Mouse (Mus musculus) heart, embryonic 14.5 days (tissue): ENCODE results near the gene Gm44596. TPM values are rescaled to one million over a fixed set of nuclear protein-coding genes. Genes with fewer than 3 reads are reported as not detected.
"Not testable (repeated sequence)": the region's sequence is repeated elsewhere in the genome, so short reads cannot be mapped to it uniquely, and the experiment has no call there.

Experiments used
- ATAC-seq: fragments of 200-750 bp; cut with Nextera tagmentation; 2 replicates; pipeline ENCODE4 v1.8.0; 2017; ENCODE audit warnings: low read depth, moderate TSS enrichment; ENCODE audit not compliant: insufficient number of reproducible peaks, insufficient read depth, low FRiP score
- H3K27ac ChIP-seq, 2 experiments: fragments of 200-500 bp in 1 of 2; fragments of 300-500 bp in 1 of 2; sonication (generic) in 1 of 2; replicated peaks in 1 of 2; 2 replicates each; pipeline ENCODE4 v1.5.1; 2012 to 2014; ENCODE audit warnings: low read depth in 2 of 2, low read length in 2 of 2, control low read depth in 1 of 2, mild to moderate bottlenecking in 1 of 2, mixed read lengths in 1 of 2; ENCODE audit not compliant: control insufficient read depth in 1 of 2, insufficient read depth in 1 of 2
- H3K27me3 ChIP-seq: fragments of 300-500 bp; sonication (generic); 2 replicates; pipeline ENCODE4 v1.6.1; 2014; ENCODE audit warnings: mild to moderate bottlenecking, low read length, control low read depth; ENCODE audit not compliant: control insufficient read depth, insufficient read depth
- H3K36me3 ChIP-seq: fragments of 300-500 bp; sonication (generic); 2 replicates; pipeline ENCODE4 v1.6.1; 2014; ENCODE audit warnings: mild to moderate bottlenecking, control low read depth, low read length, mixed read lengths; ENCODE audit not compliant: control insufficient read depth, insufficient read depth
- H3K4me1 ChIP-seq, 2 experiments: fragments of 200-500 bp in 1 of 2; fragments of 300-500 bp in 1 of 2; sonication (generic) in 1 of 2; 2 replicates each; pipeline ENCODE4 v1.6.1; 2012 to 2014; ENCODE audit warnings: low read length in 2 of 2, control low read depth in 1 of 2, mixed read lengths in 1 of 2; ENCODE audit not compliant: control insufficient read depth in 2 of 2, insufficient read depth in 2 of 2
- H3K4me2 ChIP-seq: fragments of 300-500 bp; sonication (generic); 2 replicates; pipeline ENCODE4 v1.6.1; 2014; ENCODE audit warnings: mild to moderate bottlenecking, low read length
- H3K4me3 ChIP-seq, 2 experiments: fragments of 200-500 bp in 1 of 2; fragments of 300-500 bp in 1 of 2; sonication (generic) in 1 of 2; 2 replicates each; pipeline ENCODE4 v1.5.1; 2012 to 2014; ENCODE audit warnings: low read length in 2 of 2, mild to moderate bottlenecking in 2 of 2, control low read depth in 1 of 2, low read depth in 1 of 2, moderate library complexity in 1 of 2; ENCODE audit not compliant: control insufficient read depth in 1 of 2, insufficient read depth in 1 of 2
- H3K9ac ChIP-seq: fragments of 300-500 bp; sonication (generic); 2 replicates; pipeline ENCODE4 v1.6.1; 2014; ENCODE audit warnings: mild to moderate bottlenecking, low read length
- H3K9me3 ChIP-seq: fragments of 300-500 bp; sonication (generic); 2 replicates; pipeline ENCODE4 v1.6.1; 2016; ENCODE audit warnings: low read length, control low read depth; ENCODE audit not compliant: control insufficient read depth
- WGBS: fragments of 180-500 bp; shearing (Covaris S2); extraction: QIAGEN DNeasy Blood & Tissue Kit; methylation state at CpG from one replicate; pipeline ENCODE4 v1.1.7; 2014; 5-methylcytosine and 5-hydroxymethylcytosine counted together
- polyA plus RNA-seq: library from polyadenylated mRNA; unstranded; fragments of >200 nt; fragmentation: Nextera tagmentation; extraction: Ambion mirVana; gene quantifications from 2 replicates; pipeline ENCODE4 v1.2.1, GENCODE M21; 2014

Gene Gm44596
- polyA plus RNA-seq, 1 experiment from 2014 or later = not detected

DNA sequence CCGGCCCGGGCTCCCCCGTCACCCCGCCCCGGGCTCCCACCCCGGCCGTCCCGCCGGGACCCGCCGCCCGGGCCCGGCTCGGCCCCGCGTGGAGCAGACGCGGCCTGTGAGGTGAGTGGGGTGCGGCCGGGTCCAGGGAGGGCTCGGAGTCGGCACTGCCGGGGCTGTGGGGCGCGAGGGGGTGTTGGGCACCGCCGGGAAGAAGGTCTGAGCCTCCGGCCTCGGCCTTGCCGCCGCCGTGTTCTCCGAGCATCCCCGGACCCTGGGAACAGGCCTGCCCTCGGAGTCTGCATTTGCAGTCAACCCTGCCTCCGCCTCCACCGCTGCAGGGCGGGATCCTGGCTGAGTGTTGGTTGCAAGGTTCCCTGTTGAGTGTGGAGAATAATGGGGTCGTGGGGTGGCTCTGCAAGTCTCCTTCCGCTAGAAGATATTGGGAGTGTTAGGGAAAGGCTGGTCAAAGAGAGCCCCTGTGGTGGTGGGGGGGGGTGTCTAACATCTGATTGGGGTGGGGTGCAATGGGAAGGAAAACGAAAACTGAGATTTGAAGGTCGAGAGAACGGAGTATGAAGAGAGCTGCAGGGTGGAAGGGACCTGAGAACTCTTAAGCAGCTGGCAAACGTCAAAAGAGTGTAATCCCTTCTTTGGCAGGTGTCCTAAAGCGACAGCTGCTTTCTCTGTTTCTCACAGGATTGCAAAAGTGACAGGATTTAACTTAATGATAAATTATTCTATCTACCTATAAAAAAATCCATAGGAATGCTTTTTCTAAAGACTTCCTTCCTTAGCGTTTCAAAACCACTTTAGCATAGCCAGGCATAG lies 12.1 kb upstream of the Gm44596 start:
- peaks cover 3 to 22% of the 10 kb centered on the region in 2 experiments for H3K4me1 ChIP-seq
- H3K27ac ChIP-seq = peak overlapping the region; percentile 87 to 92
- H3K36me3 ChIP-seq = peaks cover 32% of the 10 kb centered on the region
- H3K9me3 ChIP-seq = no peaks in the 10 kb centered on the region
- peak overlapping the region; percentile 88 for H3K4me2 ChIP-seq
- WGBS = under 1% methylated on average over 42 of the region's 46 CpGs
- peak overlapping the region; percentile 68 to 93 for H3K4me3 ChIP-seq
- H3K27me3 ChIP-seq = no peaks in the 10 kb centered on the region
- ATAC-seq = 0 out of 2 replicates have a peak, but pooled peaks have one; percentile 1
- peak overlapping the region; percentile 92 for H3K9ac ChIP-seq

DNA sequence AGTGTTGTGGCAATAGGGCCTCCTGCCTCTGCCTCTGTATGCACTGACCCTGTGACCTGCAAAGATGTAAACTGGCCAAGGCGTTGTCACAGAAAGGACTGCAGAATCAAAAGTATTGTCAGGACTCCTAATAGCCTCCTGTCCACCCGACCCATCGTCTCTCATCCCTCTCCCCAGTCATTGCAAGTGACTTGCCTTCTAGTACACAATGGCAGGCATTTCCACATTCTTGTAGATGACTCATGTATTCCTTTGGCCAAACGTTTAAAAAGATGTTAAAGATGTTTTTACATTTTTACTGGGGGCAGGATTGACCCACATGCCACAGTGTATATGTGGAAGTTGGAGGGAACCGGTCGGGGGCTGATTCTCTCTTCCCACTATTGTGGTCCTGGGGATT lies 10.6 kb upstream of the Gm44596 start:
- peaks cover 3 to 22% of the 10 kb centered on the region in 2 experiments for H3K4me1 ChIP-seq
- H3K27me3 ChIP-seq = no peaks in the 10 kb centered on the region
- peaks cover 38% of the 10 kb centered on the region for H3K36me3 ChIP-seq
- no peak overlapping the region for H3K27ac ChIP-seq
- no peak overlapping the region for H3K4me3 ChIP-seq
- no peak for ATAC-seq
- H3K9me3 ChIP-seq = no peaks in the 10 kb centered on the region
- 73% methylated on average over 6 of the region's 6 CpGs for WGBS
- no peak overlapping the region for H3K9ac ChIP-seq
- H3K4me2 ChIP-seq = no peak overlapping the region; the same call in 1 of the 2 replicates

DNA sequence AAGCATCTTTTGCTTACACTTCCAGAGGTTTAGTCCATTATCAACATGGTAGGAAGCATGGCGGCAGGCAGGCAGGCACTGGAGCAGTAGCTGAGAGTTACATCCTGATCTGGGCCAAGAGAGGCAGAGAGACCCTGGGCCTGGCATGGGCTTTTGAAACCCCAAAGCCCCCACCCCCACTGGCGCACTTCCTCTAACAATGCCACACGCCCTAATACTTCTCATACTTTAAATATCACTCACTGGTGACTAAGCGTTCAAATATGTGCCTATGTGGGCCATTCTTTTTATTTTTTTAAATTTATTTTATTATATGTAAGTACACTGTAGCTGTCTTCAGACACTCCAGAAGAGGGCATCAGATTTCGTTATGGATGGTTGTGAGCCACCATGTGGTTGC lies 8.8 kb upstream of the Gm44596 start:
- Histone ChIP-seq H3K4me3 (no peak overlapping the region), H3K9ac (no peak overlapping the region), H3K27me3 (no peaks in the 10 kb centered on the region), H3K4me1 (peaks cover 0 to 15% of the 10 kb centered on the region in 2 experiments), H3K9me3 (no peaks in the 10 kb centered on the region), H3K4me2 (no peak overlapping the region), H3K27ac (no peak overlapping the region), H3K36me3 (peaks cover 56% of the 10 kb centered on the region)
- no peak for ATAC-seq
- 82% methylated on average over 5 of the region's 5 CpGs for WGBS

DNA sequence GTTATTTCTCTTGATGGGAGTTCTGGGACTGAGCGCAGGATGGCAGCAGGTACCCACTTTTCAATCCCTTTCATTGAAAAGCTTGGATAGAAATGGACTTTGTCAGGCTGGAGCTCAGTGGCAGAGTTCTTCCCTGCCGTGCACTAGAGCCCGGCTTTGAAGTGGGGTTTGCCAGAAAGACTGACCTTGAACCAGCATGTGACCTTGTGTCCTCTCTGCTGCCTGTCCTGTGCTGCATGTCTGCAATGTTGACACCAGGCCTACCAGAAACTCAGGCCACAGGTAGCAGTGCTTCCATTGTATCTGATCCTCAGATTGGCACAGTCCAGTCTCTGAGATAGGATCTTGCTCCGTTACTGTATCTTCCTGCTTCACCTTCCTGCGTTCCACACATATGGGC lies 5.3 kb upstream of the Gm44596 start:
- no peak for ATAC-seq
- WGBS = 74% methylated on average over 5 of the region's 5 CpGs
- Histone ChIP-seq H3K9ac (no peak overlapping the region), H3K9me3 (no peaks in the 10 kb centered on the region), H3K36me3 (peaks cover 91% of the 10 kb centered on the region), H3K4me2 (no peak overlapping the region), H3K27me3 (no peaks in the 10 kb centered on the region), H3K27ac (no peak overlapping the region), H3K4me3 (no peak overlapping the region), H3K4me1 (peaks cover 0 to 2% of the 10 kb centered on the region in 2 experiments; a peak in 2 of 4 replicates)

DNA sequence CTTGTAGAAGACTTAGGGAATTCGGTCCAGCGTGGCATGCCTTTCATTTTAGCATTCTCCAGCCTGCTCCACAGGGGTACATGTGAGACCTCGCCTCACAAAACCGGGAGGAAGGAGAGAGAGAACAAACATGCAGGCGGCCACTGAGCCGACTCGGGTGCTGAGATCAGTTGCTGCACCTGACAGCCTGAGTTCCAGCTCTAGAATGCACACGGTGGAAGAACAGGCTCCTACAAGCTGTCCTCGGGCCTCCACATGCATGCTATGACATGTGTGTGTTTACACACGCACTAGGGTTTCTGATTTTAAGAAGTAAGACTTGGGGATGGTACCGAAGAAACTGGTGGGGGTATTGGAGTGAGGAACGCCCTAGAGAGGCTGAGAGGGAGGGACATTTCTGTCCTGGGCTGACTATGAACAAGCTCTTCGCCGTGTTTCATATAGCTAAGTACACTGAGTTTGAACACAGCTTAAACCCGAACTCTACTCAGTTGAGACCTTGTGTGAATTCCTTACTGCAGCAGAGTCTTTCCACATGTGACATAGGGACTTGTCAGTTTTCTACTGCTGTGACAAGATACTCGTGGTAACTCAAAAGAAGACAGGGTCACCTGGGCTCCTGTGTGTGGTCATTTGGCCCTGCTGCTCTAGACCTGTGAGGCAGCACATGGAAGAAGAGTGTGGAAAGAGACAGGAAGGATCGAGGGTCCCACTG lies 1.2 kb downstream of the Gm44596 start:
- Histone ChIP-seq H3K4me2 (no peak overlapping the region), H3K27ac (no peak overlapping the region), H3K36me3 (peaks cover 49% of the 10 kb centered on the region), H3K27me3 (no peaks in the 10 kb centered on the region), H3K4me1 (peaks cover 0 to 4% of the 10 kb centered on the region in 2 experiments; a peak in 1 of 4 replicates), H3K9ac (no peak overlapping the region), H3K9me3 (no peaks in the 10 kb centered on the region), H3K4me3 (no peak overlapping the region)
- ATAC-seq = no peak
- WGBS = 90% methylated on average over 17 of the region's 17 CpGs

DNA sequence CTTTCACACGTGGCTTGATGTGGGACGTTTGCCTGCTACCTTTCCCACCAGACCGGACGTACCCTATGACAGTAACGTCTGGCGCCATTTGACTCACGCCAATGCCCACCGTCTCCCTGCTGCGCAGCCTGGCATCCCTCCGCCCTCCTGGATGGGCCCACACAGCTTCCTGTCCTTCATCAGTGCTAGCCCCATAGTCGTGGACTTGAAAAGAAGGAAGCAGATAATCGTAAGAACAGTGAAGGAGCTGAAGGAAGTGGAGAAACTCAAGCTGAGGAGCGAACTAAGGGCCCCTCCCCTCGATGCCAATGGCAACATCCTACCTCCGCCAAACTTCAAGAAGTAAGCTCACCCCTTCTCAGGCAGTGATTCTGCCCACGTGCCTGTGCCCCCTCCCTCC lies 4.3 kb downstream of the Gm44596 start:
- Histone ChIP-seq H3K9ac (no peak overlapping the region), H3K4me2 (no peak overlapping the region), H3K4me1 (peaks cover 0 to 4% of the 10 kb centered on the region in 2 experiments; a peak in 1 of 4 replicates), H3K9me3 (no peaks in the 10 kb centered on the region), H3K27ac (no peak overlapping the region), H3K36me3 (peaks cover 18% of the 10 kb centered on the region), H3K4me3 (no peak overlapping the region), H3K27me3 (no peaks in the 10 kb centered on the region)
- WGBS = 75% methylated on average over 16 of the region's 16 CpGs
- no peak for ATAC-seq

DNA sequence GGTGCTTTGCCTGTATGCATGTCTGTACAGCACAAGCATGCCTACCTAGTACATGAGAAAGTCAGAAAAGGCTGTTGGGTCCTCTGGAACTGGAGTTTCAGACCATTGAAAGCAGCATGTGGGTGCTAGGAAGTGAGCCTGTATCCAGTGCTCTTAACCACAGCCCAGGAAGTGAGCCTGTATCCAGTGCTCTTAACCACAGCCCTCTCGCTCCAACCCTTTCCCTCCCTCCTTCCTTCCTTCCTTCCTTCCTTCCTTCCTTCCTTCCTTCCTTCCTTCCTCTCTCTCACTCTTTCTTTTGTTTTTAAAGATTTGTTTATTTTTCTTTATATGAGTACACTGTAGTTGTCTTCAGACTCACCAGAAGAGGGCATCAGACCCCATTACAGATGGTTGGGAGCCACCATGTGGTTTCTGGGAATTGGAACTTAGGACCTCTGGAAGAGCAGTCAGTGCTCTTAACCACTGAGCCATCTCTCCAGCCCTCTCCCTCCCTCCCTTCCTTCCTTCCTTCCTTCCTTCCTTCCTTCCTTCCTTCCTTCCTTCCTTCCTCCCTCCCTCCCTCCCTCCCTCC lies 5.4 kb downstream of the Gm44596 start:
- H3K27ac ChIP-seq, H3K27me3 ChIP-seq, H3K4me1 ChIP-seq, H3K4me3 ChIP-seq, H3K9ac ChIP-seq, H3K4me2 ChIP-seq, H3K9me3 ChIP-seq, ATAC-seq: not testable (repeated sequence)
- H3K36me3 ChIP-seq = peaks cover 12% of the 10 kb centered on the region
- 69% methylated on average over 1 of the region's 1 CpGs for WGBS
